In the genomic region with DNA sequence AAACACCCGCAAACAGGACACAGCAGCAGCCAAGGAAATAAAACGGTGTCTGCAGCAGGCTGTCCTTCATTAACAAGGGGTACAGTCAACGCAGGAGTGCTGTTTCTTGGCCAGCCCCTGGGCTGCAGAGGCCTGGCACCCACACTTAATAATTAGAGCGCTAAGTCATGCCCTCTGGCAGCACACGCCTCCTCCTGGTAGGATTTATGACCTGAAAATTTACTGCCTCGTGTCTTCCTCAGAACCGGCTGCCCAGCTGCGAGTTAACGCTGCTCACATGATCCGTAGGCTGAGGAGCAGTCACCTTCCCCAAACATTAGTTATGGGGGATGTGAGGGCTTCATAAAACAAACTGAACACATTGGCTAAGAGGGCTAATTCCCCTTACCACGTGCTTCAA, we compare ENCODE assay signal across 13 mouse cellular contexts. TPM values are rescaled to one million over a fixed set of nuclear protein-coding genes. Genes with fewer than 3 reads are reported as not detected.
DNase-seq lines count a peak whose midpoint lies in the region; ATAC-seq and TF ChIP-seq lines count a peak whose summit lies in the region.
"Had no signal": no experiment of that assay in that cellular context is flagged by ENCODE, and none has a peak within 500 bp of the region (broad histone marks: within the 10 kb centered on the region; RNA-seq: fewer than 3 reads in every experiment).

No protein-coding gene starts in this region.

- H3K27ac ChIP-seq in lung, postnatal 0 days (ENCODE audit: low read length), result no peak overlapping the region
- H3K27ac ChIP-seq: embryonic facial prominence, embryonic 10.5 days; hindbrain, embryonic 10.5 days had no signal

- no peak for ATAC-seq in lung, postnatal 0 days
- ATAC-seq: forebrain, embryonic 16.5 days had no signal

- peaks cover 13% of the 10 kb centered on the region for H3K36me3 ChIP-seq in lung, postnatal 0 days (ENCODE audit: insufficient read depth, low read length)

- TF ChIP-seq EP300 in lung, postnatal 0 days (IDR thresholded peaks at IDR 0.05), result no peak

- no peaks in the 10 kb centered on the region for H3K4me1 ChIP-seq in lung, postnatal 0 days (ENCODE audit: insufficient read depth, low read depth, low read length)

- peak; percentile 11; the same call in 1 of the 2 replicates for TF ChIP-seq CTCF in lung, postnatal 0 days (IDR thresholded peaks at IDR 0.05)

- H3K4me3 ChIP-seq in lung, postnatal 0 days (ENCODE audit: low read depth, low read length), result no peak overlapping the region
- H3K4me3 ChIP-seq: hindbrain, embryonic 10.5 days had no signal

- DNase-seq in adrenal gland, postnatal 14 days, result peak; percentile 45
- DNase-seq in adrenal gland, adult 8-10 months, result no peak
- no peak for DNase-seq in lung, postnatal 0 days (ENCODE audit: low spot score)
- DNase-seq in lung, postnatal 10 days, result no peak
- DNase-seq in kidney, postnatal 14 days, result peak; percentile 42
- DNase-seq in skeletal muscle tissue, adult 2 months (ENCODE audit: low read depth, low spot score), result peak; percentile 80
- DNase-seq in left cerebral cortex, adult 9 months (ENCODE audit: low spot score in 2 of 2), result no peak
- no peak for DNase-seq in layer of hippocampus, adult 11-12 months (ENCODE audit: low spot score)
- DNase-seq: lung, postnatal 4 days had no signal

- H3K9ac ChIP-seq in lung, postnatal 0 days (replicated peaks; ENCODE audit: low read depth), result no peak overlapping the region

- no peaks in the 10 kb centered on the region for H3K9me3 ChIP-seq in lung, postnatal 0 days (ENCODE audit: low read length)
- H3K9me3 ChIP-seq: embryonic facial prominence, embryonic 10.5 days; hindbrain, embryonic 10.5 days had no signal

- no peak overlapping the region for H3K4me2 ChIP-seq in lung, postnatal 0 days (replicated peaks; ENCODE audit: low read depth, low read length)

- 69% methylated on average over 11 of the region's 11 CpGs for WGBS in lung, postnatal 0 days

- no peaks in the 10 kb centered on the region for H3K27me3 ChIP-seq in lung, postnatal 0 days (replicated peaks; ENCODE audit: insufficient read depth, low read length)

RNA-seq across cellular contexts. Expression of a gene that starts 3.5 kb away (rescaled TPM):
- total RNA-seq in adrenal gland, postnatal 14 days (2021), result 49.6 and 54.7 TPM in 2 replicates
- total RNA-seq in adrenal gland, adult 8-10 months (2022), result 10 to 100 TPM; 58.3 to 93.1 (median 76.5) TPM
- polyA plus RNA-seq in lung, postnatal 0 days (2015; fragmentation: Nextera tagmentation; extraction: Ambion mirVana), result 13.2 and 13.9 TPM in 2 replicates

RNA-seq across cellular contexts. Expression of a gene that starts 33.2 kb away (rescaled TPM):
- total RNA-seq in adrenal gland, postnatal 14 days (2021), result 0.53 and 0.56 TPM in 2 replicates
- total RNA-seq in adrenal gland, adult 8-10 months (2022), result 1 to 10 TPM in 3 of 4 experiments, under 1 TPM in 1; 0.49 to 1.8 (median 1.3) TPM
- polyA plus RNA-seq in lung, postnatal 0 days (2015; fragmentation: Nextera tagmentation; extraction: Ambion mirVana), result 0.75 and 0.91 TPM in 2 replicates
- total RNA-seq: neutrophil, adult 5-6 weeks had no signal
- polyA plus RNA-seq: embryonic facial prominence, embryonic 10.5 days; forebrain, embryonic 16.5 days had no signal

Comparison
In these comparisons a context has a peak if more than half of its experiments do, and no peak if none do; other contexts are left out.
1. DNase-seq: peak in adrenal gland, postnatal 14 days (single experiment), kidney, postnatal 14 days (single experiment) and skeletal muscle tissue, adult 2 months (single experiment); none in adrenal gland, adult 8-10 months (single experiment), lung, postnatal 0 days (single experiment), lung, postnatal 10 days (single experiment), left cerebral cortex, adult 9 months (0 of 2) and layer of hippocampus, adult 11-12 months (single experiment).